Mouse (Mus musculus): ENCODE measurements around the gene D17Wsu92e. TPM values are rescaled to one million over a fixed set of nuclear protein-coding genes. Genes with fewer than 3 reads are reported as not detected.
A peak's percentile ranks its signal among the peaks of the same experiment; 100 is the strongest.
"Not testable (repeated sequence)": the region's sequence is repeated elsewhere in the genome, so short reads cannot be mapped to it uniquely, and the experiment has no call there.

Gene D17Wsu92e
- total RNA-seq (2021) = 100 to 1,000 TPM; 133 to 137 TPM

DNA sequence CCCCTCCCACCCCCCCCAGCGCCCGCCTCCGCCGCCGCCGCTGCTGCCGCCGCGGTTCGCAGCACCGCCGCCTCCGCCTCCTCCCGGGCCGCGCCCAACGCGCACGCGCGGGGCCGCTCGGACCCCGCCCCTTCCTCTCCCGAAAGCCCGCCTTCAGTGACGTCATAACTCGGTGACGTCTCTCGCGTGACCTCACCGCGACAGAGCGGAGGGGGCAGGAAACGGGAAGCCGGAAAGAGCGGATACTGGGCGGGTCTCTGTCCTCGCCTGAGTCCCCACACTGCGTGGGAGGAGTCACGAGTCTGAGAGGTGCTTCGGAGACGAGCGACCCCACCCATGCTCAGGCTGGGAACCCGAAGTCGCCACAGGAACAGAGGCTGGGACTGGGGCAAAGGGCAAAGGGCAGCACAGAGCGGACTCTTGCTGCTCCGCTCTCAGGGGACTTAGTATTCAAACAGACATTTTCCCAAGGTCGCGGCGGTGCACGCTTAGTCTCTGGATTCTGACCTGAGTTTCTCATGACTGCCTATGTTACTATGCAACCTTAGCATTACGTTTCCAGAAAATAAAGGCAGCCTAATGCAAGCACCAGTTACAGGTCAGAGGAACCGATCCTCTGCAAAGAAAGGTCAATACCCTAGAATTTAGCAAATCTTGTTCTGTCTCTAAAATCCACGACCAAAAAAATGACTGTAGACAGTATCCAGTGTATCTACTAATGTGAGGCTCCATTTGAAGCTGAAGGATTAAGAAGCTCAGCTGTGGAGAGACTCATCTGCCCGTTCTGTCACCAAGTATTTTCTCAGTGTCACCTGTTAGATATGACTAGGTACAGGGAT is at the start of gene D17Wsu92e:
TSS of gene D17Wsu92e (minus strand) at position 81 of the 839 bp plus-strand sequence.
- intact Hi-C loops (cut with DNase I) = loop anchor here (1.0 kb wide), 1 partner anchor 19 kb away; no protein-coding TSS in a partner anchor
- DNase-seq (ENCODE audit: low spot score) = peak; percentile 96

DNA sequence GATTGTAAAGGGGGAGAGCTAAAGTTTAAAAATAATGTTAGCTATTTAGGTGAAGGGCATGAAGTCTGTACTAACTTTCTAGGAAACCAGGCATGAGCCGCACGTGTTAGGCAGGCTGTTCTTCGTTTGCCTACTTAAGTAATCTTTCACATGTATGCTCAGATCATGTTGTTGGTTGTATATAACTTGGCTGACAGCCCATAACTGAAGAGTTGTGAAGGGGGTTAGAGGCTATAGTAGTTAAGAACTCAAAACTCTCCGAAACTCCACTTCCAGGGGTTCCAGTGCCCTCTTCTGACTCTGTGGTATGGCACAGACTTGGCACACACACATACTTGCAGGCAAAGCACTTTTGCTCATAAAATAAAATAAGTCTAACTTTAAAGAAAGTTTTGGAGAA is 46.3 kb upstream of the D17Wsu92e start:
- intact Hi-C loops (cut with DNase I) = no loop called here

DNA sequence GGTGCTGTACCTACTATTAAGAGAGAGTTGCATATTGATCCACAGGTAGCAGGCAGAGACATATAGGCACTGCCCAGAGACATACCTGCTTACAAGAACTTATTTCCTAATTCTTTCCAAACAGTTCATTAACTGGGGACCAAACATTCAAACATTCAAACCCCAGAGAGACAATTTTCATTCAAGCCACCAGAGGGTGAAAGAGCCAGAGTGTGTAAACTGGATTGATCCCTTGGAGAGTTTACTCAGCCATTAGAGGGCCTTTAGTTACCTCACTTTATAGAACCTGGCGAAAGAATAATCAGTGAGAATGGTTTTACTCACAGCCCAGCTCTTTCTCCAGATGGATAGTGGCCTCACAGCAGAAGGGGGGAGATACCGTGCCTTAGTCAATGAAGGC is 45.0 kb upstream of the D17Wsu92e start:
- intact Hi-C loops (cut with DNase I) = no loop called here
- no peak for DNase-seq (ENCODE audit: low spot score)

More for the DNA sequence above, 46.3 kb upstream of the D17Wsu92e start:
- DNase-seq (ENCODE audit: low spot score) = no peak

DNA sequence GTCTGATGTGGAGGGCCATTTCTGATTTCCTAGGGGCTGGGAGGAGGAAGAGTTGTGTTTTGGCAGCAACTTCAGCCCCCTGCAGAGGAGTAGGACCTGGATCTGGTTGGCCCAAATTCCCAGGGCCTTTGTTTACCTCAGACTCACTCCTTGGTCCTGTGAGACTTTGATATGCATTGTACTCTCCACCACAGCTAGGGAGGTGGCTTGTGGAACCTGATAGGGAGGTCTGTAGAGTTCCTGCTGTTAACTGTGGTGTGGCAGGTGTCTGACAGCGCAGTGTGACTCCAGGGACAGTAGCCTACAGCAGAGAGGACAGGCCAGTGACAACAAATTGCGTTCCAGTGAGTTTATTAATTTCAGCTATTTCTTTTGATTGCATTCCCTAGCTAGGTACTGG is 38.7 kb upstream of the D17Wsu92e start:
- DNase-seq (ENCODE audit: low spot score) = no peak
- intact Hi-C loops (cut with DNase I) = no loop called here

DNA sequence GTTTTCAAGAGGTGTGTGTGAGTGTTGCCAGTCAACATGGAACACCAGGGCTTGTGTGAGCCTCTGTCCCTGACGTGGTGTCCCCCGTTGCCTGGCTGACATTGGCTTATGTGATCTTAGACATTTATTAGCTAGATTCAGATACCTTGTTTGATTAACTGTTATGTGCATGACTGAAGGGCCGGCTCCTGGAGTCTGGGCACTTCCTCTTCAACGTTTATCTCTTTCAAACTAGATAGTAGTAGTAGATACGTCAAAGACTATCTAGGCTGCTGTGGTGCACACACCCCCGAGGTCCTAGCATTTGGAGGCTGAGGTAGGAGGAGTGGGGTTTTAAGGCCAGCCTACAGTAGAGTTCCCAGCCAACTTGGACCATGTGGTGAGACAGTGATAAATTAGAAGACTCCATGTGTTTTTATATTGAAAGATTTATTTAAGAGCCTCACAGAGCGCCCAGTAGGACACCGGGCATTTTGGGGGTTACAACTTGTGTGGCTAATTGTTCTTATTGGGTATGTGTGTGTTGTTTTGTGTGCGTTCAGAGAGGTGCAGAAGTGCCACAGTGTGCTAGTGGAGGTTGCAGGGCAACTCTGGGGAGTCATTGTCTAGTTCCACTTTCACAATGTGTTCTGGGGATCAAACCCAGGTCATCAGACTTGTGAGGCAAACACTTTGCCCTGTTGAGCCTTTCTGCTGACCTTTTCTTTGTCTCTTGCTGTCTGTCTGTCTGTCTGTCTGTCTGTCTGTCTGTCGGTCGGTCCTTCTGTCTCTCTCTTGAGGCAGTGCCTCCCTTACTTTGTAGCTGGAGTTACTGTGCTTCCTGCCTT is 37.4 kb upstream of the D17Wsu92e start:
- intact Hi-C loops (cut with DNase I) = no loop called here
- no peak for DNase-seq (ENCODE audit: low spot score)

DNA sequence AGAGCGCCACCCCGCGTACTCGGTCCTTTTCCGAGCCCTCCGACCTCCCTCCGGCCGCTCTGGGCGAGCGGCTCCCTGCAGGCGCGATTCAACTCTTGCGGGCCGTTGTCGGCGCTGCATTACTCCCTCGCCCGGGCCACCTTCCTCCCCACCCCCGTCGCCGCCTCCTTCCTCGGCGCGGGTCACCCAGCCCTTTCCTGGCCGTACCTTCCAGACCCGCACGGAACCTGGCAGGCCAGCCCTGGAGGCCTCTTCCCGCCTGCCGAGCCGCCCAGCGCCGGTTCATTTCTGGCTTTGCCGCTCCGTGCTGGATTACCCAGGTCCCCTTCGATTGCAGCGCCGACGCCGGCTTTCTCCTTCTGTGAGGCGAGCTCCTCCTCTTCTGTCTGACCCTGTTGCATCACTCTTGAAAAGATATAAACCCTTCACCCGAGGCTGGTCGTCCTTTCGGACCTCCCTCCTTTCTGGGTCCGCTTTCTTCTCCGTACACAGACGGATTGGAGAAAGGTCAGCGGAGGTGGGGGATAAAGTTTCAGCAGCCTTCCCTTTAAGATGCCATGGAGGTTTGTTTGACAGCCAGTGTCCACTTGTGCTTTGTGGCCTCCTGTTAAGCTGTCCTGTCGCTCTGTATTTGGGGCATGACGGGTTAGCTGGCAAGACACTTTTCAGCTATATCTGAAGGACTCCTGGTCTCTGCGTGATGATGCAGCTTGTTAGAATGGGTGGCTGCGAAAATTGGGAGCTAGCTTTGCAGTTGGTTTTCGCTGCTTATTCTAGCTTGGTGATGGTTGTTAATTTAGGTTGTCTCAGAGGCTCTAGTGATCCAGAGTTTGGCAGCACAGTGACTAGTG is 36.6 kb upstream of the D17Wsu92e start:
- intact Hi-C loops (cut with DNase I) = no loop called here
- DNase-seq (ENCODE audit: low spot score) = peak; percentile 21

DNA sequence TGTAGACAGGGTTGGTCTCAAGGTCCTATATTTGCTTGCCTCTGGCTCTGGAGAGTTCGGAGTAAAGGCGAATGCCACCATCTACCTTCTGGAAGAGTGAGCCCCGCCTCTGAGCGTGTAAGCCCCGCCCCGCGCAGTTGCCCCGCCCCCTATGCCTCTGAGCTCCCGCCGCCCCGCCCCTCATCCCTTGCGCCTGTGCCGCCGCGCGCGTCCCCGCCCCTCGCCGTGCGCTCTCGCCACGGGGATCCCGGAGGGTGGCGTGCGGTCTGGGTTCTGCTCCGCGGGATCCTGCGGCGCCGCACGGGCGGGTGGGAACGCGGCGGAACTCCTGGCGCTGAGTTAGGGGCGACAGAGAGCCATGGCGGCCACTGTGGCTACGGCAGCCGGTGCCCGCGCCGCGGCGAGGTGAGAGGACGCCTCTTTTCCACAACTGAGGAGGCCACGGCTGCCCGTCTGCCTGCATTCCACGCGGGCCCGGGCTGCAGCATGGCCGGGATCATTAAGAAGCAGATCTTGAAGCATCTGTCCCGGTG is 35.9 kb upstream of the D17Wsu92e start, which contains the start of gene Uhrf1bp1:
TSS of gene Uhrf1bp1 (plus strand) at position 177 of the 533 bp plus-strand sequence.
- intact Hi-C loops (cut with DNase I) = no loop called here
- DNase-seq (ENCODE audit: low spot score) = peak; percentile 43

DNA sequence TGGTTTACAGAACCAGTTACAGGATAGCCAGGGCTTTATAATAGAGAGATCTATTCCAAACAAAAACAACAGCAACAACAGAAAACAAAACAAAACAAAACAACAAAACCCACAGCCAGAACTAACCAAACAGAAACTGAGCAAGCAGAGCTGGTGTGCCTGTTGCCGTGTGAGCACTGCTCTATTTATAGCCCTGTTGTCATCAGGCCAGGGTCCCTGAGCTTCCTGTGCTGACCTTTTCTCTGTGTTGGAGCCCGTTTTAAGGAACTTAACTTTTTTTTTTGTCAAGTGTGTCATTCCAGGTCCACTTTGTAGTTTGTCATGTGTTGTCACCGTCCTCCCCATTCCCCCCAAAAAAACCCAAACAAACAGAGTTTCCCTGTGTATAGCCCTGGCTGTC is 30.6 kb upstream of the D17Wsu92e start:
- DNase-seq (ENCODE audit: low spot score) = no peak
- intact Hi-C loops (cut with DNase I) = loop anchor here (5.0 kb wide), 1 partner anchor 39 kb away; no protein-coding TSS in a partner anchor

DNA sequence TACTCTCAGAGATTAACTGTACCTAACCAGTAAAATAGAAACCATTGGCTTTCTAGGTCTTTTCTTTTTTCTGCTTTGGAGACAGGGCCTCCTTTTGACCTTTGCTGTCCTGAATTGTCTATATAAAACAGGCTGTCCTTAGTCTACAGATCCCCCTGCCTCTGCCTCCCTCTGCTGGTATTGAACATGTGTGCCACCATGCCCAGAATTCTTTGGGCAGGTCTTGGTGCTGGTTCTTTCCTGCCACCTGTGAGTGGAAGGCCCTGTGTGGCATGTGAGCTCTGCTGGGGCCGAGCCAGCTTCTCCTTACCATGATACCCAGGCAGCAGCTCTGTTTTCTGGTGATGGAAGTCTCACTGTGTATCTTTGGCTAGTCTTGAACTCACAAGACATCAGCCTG is 27.9 kb upstream of the D17Wsu92e start:
- no peak for DNase-seq (ENCODE audit: low spot score)
- intact Hi-C loops (cut with DNase I) = loop anchor here (10.0 kb wide), 1 partner anchor 204 kb away; no protein-coding TSS in a partner anchor

DNA sequence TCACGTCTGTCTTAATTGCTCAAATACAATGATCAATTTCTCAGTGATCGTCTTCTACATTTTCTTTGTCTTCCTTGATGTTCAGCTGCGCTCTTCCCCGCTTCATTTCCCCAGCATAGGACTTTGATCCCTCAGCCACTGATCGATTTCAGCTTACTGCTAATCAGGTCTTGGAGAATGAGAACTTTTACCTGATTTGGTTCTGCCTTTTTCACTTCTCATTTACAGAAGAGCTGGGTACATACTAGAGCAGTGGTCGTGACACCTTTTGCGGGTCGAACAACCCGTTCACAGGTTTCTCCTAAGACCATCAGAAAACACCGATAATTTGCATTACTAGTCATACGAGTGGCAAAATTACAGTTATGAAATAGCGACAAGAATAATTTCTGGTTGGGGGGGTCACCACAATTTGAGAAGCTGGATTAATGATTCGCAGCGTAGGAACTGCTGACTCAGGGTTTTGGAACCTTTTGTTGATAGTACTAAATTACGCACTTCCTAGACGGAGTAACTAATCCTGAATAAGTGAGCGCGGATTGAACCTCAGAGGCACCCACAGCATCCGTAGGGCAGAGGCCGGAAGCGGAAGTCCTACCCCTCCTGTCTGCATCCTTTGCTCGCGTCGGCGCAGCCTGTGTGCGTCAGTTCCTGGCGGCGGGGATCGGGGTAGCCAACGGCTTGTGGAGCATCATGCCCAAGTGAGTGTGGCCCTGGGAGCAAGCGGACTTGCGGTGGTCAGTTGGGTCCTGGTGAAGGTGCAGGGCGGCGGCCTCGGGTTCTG is 19.2 kb upstream of the D17Wsu92e start:
- intact Hi-C loops (cut with DNase I) = loop anchor here (1.0 to 10.0 kb wide), 3 partner anchors 19 to 195 kb away; partner anchors contain the start of genes Anks1, D17Wsu92e and Taf11
- DNase-seq (ENCODE audit: low spot score) = peak; percentile 93

DNA sequence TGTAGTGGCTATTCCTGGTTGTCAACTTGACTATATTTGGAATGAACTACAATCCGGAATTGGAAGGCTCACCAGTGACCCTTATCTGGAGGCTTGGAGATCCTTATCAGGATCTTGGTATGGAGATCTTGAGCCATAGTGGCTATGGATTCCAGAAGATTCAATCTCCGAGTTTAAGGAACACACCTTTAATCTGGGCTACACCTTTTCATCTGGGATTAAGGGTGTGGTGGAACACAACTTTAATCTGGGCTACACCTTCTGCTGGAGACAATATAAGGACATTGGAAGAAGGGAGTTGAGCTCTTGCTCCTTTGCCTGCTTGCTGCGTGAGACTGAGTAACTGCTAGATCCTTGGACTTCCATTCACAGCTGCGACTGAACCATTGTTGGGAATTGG is 17.4 kb upstream of the D17Wsu92e start, which contains the start of gene Snrpc:
TSS of gene Snrpc (plus strand) at position 301 of the 400 bp plus-strand sequence.
- DNase-seq (ENCODE audit: low spot score); intact Hi-C loops (cut with DNase I): not testable (repeated sequence)

DNA sequence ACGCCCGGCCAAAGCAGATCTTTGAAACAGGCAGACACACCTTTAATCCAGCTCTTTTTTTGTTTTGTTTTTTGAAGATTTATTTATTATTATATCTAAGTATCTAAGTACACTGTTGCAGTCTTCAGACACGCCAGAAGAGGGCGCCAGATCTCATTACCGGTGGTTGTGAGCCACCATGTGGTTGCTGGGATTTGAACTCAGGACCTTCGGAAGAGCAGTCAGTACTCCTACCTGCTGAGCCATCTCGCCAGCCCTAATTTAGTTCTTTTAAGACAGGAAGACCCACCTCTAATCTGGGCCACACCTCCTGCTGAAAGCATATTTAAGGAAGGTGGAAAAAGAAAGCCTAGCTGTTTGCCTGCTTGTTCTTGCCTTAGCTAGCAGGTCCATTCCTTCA is 10.0 kb upstream of the D17Wsu92e start:
- DNase-seq (ENCODE audit: low spot score) = no peak

DNA sequence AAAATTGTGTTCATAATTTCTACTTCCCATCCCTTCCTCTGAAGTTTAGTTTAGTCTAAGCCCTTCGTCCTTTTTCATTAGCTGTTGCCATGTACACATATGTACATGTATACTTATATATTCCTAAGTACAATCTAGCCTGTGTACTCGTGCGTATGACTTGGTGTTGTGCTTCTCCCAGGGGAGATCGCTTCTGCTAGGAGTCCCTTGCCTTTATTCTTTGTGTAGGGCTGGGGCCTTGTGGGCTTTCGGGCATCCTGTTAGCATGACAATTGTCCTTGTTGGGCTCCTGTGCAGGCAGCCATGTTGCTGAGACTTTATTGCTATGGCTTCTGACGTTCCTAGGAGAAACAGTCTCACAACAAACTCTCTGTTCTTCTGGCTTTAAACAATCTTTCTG is 7.1 kb upstream of the D17Wsu92e start:
- DNase-seq (ENCODE audit: low spot score) = no peak
- intact Hi-C loops (cut with DNase I) = no loop called here

More for the DNA sequence above, 10.0 kb upstream of the D17Wsu92e start:
- intact Hi-C loops (cut with DNase I) = no loop called here

DNA sequence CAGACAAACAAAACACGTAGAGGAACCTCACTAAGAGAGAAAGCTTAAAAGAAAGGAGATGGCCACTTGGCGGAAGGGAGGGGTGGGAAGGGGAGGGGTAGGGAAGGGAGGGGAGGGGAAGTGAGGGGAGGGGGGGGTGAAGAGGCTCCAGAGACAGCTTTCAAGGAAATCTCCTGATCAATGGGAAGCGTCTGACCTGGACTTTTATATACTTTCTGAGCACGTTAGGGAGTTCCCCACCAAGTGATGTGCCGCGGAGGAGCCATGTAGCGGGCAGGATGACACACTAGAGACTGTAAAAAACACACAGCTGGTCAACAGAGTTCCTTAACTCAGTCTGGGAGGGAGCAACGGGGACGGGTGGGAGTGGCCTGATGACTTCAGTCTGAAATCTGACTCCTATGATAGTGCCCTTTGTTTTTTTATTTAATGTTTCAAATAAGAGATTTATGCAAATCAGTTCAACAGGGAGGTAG is 6.5 kb upstream of the D17Wsu92e start:
- peak; percentile 40 for DNase-seq (ENCODE audit: low spot score)
- intact Hi-C loops (cut with DNase I) = no loop called here

DNA sequence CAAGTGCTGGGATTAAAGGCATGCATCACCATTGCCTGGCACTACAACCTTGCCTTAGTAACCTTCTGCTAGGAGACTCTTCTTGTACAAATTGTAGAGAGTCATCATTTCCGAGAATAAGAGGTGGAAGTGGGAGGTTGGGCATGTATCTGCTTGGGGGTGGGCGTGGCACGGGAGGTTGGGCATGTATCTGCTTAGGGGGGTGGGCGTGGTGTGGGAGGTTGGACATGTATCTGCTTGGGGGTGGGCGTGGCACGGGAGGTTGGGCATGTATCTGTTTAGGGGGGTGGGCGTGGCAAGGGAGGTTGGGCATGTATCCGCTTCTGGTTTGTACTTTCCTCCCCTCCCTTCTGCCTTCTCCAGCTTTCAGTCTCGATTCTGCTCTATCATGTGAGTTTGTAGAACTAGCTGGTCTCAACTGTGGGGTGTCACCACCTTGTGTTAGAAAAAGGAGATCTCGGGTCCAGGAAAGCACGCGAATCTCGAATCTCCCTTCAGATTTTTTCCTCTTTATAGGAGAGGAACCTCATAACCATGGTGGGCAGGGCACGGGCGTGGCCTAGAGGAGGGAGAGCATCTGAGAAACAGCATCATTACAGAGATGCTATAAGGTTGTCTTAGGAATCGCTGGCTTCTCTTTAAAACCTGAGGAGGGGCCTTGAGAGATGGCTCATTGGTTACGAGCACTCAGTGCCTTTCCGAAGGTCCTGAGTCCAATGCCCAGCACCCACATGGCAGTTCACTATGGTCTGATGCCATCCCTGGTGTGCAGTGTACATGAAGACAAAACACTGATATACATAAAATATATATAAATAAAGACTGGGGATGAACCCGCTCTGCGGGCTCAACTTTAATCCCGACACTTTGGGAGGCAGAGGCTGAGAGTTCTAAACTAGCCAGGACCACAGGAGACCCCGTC is 5.8 kb upstream of the D17Wsu92e start:
- intact Hi-C loops (cut with DNase I) = no loop called here
- peak; percentile 44 for DNase-seq (ENCODE audit: low spot score)

DNA sequence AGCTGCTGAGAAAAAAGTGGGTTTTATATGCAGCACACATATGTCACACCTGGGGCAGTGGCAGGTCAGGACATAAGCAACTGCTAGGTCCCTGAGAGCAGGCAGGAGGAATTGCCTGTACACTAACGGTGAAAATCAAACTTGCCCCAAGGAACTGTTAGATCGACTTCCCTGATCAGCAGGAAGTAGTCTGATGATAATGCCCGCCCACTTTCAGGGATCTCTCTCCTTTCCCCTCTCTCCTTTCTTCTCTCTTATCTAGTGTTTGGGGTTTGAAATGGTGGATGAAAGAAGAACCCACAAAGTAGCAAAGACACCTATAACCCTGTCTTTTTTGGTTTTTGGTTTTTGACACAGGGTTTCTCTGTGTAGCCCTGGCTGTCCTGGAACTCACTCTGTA is 5.1 kb upstream of the D17Wsu92e start:
- DNase-seq (ENCODE audit: low spot score) = no peak
- intact Hi-C loops (cut with DNase I) = no loop called here

DNA sequence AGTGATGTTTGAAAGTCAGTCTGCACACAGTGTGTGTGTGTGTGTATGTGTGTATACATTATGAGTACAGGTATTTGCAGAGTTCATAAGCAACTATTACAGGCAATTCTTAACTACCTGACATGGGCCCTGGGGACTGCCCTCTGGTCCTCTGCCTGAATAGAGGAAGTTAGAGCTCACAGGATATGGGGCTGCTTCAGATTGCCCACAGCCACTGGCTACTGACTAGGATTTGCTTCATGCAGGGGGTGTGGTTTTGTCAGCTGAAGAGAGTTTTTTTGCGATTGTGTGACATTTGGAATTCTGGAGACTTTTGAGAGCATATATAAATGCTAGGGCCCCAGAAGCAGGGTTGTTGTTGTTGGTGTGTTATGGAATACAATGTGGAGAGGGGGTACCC is 4.5 kb upstream of the D17Wsu92e start:
- intact Hi-C loops (cut with DNase I) = no loop called here

More for the DNA sequence above, 4.5 kb upstream of the D17Wsu92e start:
- DNase-seq (ENCODE audit: low spot score) = no peak

Measured in heart, postnatal 25 days (tissue).